Mouse (Mus musculus) cerebellum, adult 9-10 months (tissue): ENCODE results near the gene Ech1.
A peak's percentile ranks its signal among the peaks of the same experiment; 100 is the strongest.

Source experiments
- DNase-seq: peaks from one replicate; pipeline ENCODE4 v3.0.0; 2022

Ech1 gene

DNA sequence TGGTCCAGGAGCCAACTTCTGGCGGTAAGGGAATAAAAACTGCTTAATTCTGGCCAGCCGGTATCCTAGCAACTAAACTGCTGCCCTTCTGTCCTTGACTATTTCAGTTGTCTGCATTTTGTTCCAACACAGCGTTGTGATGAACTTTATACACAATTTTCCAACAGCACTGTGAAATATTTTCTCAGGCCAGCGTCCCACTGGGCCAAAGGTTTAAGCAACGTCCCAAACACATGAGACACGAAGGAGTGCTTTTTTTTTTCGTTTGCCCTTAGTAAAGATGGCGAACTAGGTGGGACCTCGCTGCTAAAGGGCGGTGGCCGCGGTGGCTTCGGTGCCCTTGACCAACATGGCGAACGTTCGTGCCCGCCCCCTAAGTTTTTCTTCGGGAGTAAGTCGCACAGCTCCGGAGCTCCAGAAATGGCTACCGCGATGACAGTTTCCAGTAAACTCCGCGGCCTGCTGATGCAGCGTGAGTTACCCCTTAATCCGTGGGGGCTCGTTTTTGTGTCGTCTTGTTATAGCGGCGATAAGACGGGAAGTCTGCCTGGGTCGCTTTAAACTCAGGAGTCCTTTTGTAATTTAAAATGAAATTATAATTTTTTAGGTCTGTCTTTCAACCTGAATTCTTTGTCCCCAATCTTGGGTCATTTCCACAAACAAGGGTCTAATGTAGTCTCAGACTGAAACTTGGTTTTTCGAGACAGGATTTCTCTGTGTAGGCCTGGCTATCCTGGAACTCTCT is at the start of gene Ech1:
Ech1 (plus strand) TSS at position 277 of the 745 bp plus-strand sequence.
- DNase-seq: peak; percentile 88

DNA sequence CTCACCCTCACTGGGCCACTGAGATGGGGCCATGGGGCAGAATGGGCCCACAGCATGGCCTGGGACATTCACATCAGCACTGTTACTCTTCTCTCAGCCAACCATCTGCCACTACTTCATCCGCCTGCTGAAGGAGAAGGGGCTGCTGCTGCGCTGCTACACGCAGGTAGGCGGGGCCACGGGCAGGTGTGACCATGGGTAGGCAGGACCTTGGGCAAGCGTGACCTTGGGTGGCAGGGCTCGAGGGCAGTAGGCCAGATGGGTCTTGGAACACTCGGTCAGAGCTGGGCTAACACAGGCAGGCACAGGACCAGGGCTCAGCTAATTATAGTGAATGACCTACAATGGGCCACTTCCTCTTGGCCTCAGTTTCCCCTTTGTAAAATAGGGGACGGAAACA is 46.2 kb upstream of the Ech1 start:
- no peak for DNase-seq

DNA sequence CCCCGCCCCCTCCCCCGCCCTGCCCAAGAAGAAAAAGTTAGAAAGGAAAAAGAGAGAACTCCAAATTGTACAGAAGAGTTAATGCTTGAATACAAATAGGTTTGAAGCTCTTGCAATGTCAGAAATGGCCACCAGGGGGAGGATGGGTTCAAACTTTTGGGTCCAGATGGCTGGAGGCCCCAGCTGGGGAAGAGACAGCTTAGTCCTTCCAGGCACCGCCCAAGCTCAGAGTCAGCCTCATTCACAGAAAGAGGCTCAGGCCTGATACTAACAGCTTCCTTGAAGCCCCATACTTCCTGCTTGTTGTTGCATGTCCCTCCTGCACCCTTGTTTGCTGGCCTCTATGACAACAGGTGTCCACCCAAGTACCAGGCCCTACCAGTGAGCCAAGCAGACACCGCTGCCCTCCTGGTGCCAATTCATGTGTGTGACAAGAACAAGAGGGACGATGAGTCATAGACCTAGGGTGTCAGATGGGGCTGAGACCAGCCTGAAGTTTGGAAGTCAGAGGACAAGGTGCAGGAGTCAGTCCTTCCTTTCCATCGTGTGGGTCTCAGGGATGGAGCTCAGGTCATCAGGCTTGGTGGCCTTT is 44.9 kb upstream of the Ech1 start:
- DNase-seq: peak; percentile 93

DNA sequence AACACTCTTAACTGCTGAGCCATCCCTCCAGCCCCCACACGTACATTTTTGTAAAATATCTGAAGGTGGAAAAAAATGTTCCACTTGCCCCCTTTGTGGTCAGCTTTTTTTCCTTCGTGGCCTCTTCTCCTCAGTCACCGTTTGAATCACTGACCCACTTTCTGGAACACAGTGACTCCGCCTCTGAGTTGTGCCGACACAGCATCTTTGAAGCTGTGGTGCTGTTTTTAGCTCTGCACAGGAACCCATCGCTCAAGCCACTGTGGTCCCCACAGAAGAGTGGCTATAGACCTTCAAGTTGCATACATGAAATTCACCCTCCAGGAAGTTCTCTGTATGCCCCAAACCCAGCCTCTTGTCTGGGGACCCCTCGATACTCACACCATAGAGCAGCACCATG is 44.2 kb upstream of the Ech1 start:
- no peak for DNase-seq

DNA sequence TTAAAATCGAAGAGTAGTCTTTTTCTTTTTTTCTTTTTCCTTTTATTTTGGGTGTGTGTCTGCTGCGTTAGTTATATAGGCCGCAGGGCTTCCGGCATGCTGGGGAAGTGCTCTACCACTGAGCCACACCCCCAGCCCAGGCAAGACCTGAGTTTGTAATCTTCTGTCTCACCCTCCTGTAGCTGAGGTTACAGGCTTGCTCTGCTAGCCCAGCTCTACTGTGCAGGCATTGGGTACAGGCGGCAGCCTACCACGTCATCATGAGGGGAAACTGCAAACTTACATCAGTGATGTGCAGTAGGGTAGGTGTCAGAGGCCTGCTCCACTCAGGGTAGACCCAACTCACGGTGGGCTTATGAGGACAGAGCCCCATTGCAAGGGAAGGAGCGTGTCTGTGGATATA is 43.8 kb upstream of the Ech1 start:
- DNase-seq: no peak

DNA sequence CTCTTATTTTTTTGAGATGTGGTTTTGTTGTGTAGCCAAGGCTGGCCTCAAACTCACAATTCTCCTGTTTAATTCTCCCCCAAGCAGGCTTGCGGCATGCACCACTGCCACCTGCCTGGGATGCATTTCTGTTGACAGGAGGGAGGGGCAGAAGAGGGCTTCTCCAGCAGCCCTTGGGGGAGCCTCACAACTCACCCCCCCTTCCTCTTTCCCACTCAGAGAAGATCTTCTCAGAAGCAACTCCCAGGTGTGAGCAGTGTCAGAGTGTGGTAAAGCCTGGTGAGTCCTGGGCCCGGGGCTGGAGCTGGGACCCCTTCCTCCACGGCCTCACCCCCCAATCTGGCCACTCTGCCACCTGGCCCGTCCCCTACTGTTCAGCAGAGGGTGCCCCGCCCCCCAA is 39.9 kb upstream of the Ech1 start:
- no peak for DNase-seq

DNA sequence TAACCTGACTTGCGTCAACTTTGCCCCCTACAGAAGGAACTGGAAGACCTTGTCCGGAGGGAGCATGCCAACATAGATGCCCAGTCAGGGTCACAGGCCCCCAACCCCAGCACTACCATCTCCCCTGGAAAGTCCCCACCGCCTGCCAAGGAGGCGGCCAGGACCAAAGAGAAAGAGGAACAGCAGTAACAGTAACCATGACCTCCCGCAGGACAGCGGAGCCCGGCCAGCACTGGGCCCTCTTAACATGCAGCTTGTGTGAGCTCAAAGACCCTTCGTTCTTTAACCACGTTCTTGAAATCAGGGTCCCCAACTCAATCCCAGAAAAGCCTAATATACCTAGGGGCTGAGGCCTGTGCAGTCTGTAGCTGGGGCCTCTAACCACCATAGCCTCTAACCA is 37.1 kb upstream of the Ech1 start:
- DNase-seq: no peak

DNA sequence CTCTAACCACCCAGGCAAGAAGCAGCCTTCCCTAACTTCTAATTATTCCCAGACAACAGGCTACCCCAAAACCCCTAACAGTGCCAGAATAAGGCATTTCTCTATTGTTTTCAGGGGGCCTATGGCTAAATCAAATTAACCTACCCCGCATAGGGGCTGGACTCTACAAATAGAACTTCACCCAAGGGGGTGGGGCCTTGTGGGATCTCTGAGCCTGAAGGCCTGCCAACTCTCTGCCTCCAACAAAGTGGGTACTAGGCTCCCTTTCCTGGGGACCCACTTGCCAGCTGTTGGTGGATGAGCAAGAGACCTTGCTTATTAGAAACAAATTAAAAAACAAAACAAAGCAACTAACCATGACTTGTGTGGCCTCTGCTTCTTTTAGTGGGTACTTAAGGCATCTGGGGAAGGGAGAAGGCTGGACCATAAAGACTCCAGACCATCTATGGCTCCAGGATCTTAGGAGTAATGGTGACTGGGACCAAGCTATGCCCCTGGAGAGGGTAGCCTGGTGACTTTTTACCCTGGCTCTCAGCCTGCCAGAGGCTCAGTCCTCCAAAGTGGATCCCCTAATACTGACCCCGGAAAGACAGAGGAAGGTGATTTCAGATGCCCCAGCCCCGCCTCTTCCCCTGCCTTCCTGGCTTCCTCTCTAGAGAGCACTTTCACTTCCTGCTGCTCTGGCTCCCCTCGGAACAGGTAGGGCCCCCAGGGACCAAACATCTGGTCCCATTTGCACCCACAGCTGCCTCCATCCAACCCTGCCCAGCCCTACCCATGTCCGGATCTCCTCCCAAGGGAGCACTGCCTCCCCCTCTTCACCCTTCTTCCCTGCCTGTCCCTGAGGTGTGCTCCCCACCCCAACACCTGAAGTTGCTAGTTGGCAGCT is 36.5 kb upstream of the Ech1 start, which contains the start of gene Rinl:
Rinl (plus strand) TSS at position 663 of the 889 bp plus-strand sequence.
- no peak for DNase-seq

DNA sequence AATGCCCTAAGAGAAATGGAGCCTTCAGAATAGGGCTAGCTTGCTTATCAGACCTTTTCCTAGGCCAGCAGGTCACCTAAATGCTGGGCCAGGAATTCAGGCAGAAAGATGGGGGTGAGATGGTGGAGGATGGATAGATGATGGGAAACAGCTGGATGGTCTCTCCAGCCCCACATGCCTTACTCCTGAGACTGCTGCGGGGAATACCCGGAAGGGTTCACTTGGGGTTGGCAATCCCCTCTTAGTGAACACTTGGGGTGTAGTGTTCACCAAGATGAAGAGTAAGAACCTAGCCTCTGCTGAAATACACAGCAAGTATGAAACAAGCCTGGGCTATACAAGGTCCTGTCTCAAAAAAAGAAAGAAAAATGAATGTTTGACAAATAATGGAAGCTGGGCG is 35.8 kb upstream of the Ech1 start:
- no peak for DNase-seq

DNA sequence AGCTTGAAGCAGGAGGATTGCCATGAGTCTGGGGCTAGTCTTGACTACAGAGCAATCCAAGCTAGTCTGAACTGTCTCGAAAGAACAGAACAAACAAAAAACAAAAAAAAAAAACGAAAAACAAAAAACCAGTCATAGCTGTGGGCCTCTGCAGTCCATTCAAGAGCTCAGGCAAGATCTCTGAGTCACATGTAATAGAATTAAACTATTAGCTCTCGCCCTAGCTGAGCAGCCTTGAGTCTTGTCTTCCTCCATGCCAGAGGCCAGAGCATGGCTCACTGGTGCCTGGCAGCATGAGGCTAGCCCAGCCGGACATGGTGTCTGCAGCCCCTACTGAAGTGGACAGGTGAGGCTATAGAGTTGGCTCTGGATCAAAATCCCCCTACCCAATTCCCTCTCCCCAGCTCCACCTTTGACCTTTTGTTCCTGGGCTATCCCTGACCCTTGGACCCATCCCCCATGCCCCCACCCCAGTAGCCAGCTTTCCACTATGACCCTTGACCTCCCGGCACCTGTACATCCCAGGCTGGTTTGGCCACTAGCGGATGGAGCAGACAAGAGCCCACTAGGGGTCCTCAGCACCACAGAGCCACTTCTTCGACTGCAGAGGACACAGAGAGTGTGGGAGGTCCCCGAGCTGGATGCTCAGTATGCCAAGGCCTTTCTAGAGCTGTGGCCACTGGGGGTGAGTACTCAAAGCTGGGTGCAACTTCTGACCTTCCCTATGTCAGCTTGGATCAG is 34.8 kb upstream of the Ech1 start:
- no peak for DNase-seq

DNA sequence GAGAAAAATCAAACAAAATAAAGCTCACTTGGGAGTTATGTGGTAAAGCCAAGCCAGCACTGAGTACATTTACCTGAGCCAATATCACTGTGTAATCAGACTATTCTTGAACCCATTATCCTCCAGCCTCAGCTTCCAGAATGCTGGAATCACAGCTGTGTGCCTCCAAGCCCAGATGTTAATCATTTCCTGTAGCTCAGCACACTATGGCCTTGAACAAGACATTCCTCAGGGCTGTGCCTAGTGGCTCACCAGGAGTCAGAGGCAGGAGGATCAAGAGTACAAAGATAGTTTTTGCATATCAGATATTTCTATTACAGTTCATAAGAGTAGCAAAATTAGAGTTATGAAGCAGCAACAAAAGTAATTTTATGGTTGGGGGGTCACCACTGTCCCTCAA is 33.3 kb upstream of the Ech1 start:
- no peak for DNase-seq

DNA sequence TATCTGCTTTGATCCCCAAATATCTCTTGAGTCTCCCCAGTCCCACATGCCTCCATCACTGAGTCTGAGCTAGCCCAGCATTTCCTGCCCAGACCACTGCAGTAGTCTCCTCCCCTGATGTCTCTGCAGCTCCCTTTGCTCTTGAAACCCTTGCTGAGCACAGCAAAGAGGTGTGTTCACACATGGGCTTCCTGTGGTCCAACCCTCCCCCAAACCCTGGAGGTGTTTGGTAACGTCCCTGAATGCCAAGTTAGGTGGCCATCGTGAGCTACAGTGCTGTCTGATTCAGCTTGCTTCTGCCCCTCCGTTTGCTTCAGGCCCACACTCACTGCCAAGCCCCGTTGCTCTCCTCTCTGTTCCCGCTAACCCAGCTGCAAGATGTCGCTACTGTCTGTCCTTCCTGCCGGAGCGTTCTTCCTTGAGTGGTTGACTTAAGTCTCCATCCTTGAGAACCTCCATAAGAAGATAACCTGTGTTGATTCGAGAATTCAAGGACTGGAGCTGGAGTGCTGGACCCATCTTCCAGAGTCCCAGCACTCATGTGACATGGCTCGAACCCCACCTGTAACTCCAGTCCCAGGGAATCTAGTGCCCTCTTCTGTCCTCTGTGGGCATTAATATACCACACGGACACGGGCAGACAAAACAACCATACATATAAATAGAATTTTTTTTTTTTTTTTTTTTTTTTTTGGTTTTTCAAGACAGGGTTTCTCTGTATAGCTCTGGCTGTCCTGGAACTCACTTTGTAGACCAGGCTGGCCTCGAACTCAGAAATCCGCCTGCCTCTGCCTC is 32.4 kb upstream of the Ech1 start:
- DNase-seq: no peak

DNA sequence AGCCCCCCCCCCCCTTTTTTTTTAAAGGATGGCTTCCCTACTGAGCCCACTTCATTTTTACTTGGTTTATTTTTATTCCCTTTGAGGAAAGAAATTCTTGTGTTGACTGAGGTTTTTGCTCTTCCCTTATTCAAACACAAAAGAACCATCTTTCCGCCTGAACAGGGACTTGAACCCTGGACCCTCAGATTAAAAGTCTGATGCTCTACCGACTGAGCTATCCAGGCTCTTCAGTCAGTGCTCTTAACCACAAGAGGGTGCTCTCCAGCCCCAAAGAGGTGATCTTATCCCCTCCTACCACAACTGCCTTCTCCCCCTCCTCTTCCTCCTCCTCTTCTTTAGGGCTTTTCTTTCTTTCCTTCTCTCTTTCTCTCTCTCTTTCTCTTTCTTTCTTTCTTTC is 31.2 kb upstream of the Ech1 start:
- no peak for DNase-seq

DNA sequence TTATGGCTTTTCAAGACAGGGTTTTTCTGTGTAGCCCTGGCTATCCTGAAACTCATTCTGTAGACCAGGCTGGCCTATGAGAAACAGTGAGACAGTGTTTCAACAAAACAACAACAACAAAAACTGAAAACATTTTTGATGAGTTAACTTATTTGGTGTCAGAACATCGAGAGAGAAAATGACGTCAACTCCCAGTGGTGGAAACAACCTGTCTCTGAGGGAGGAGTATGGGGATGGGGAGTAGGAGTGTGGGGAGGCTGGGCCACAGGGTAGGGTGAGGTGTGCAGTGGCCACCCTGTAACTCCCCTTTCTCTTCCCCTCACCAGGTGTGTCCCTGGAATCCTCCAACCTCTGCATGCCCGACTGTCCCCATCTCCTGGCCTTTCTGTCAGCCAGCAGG is 30.5 kb upstream of the Ech1 start:
- no peak for DNase-seq

DNA sequence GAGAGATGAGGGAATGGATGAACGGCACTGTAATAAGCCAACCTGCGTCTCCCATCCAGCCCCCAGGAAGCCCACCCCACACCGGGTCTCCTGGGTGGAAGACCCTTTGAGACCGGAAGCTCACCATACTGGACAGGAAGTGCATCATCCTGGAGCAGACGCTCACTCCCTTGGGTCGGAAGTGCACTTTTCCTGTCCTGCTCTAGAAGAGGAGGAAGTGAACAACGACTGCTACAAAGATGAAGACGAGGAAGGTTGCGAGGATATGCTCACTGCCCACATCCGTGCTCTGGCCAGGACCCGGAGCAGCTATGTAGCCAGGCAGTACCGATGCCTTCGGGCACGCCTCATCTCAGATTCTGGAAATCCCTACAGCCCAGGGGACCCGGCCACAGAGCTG is 29.2 kb upstream of the Ech1 start:
- no peak for DNase-seq

DNA sequence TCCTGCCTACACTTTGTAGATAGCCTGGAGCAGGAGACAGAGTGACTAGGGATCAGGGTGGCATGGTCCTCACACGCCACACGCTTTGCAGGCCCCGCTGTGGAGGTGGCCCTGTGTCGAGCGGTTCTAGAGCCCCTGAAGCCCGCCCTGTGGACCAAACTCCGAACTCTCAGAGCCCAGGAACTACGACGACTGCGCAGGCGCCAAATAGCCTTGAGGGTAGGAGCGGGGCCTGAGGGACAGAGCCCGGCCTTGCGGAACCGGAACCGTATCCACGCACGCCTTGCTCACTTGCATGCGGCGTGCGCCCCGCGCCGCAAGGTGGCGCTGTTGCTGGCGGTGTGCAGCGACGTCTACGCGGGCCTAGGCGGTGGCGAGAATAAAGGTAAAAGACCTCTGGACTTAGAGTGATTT is 28.4 kb upstream of the Ech1 start:
- DNase-seq: peak; percentile 86

DNA sequence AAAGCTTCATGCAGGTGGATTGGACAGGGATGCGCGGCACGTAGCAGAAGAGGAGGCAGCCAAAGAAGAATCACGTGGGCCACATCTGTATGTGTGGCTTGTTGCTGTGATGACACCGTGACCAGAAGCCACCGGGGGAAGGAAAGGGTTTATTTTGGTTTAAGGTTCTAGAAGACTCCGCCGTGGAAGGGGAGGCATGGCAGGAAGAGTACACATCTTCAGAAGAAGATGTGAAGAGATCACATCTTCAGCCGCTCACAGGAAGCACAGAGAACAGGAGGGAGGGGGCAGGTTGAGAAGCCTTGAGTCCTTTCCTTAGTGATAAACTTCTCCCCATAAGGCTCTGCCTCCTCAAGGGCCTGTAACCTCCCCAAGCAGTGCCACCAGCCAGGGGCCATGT is 25.0 kb upstream of the Ech1 start:
- no peak for DNase-seq

DNA sequence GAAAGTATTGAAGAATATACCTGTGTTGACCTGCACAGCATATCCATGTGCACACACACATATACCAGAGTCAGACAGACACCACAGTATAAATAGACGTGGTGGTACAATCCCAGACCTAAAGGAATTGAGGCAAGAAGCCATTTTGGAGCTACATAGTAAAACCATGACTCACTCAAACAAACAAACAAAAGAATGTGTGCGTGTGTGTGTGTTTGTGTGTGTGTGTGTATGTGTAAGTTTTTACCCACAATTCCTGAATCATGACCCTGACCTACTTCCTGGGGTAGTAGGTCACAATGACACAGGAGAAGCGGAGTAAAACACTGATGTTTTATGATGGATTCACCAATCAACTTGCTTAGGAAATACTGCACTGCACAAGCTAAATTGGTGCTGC is 23.6 kb upstream of the Ech1 start:
- no peak for DNase-seq

DNA sequence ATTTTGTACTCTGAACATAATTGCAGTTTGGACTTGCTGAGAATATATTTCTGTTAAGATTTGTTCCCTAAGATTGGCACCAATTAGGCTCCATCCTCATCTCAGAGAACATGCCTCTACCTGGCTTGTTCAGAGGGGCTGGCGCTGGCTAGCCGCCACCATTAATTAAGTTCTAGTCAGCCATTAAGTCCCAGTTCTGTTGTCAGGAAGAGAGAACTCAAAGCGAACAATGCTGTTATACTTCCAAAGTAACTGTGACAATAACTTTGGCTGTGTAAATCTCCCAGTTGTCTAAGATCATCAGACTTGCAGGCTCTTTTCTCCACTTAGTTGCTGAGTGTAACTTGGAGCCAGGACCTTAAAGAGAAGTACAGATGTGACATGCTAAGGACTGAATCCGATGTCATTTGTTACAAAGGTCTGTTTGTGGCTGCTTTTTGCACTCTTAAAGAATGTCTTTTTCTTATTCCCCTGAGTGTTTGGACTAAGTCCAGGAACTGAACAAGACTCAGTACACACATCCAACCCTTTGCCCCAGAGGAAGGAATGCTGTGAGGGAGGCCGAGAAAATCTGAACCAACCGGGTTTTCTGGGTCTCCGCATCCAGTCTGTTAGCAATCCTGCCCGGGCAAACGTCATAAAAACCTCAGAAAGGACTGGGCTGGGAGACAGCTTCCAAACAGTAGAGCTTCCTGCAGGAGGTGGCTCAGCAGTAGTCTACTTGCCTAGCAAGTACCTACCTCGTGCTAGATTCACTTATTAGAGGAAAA is 22.9 kb upstream of the Ech1 start:
- DNase-seq: no peak

DNA sequence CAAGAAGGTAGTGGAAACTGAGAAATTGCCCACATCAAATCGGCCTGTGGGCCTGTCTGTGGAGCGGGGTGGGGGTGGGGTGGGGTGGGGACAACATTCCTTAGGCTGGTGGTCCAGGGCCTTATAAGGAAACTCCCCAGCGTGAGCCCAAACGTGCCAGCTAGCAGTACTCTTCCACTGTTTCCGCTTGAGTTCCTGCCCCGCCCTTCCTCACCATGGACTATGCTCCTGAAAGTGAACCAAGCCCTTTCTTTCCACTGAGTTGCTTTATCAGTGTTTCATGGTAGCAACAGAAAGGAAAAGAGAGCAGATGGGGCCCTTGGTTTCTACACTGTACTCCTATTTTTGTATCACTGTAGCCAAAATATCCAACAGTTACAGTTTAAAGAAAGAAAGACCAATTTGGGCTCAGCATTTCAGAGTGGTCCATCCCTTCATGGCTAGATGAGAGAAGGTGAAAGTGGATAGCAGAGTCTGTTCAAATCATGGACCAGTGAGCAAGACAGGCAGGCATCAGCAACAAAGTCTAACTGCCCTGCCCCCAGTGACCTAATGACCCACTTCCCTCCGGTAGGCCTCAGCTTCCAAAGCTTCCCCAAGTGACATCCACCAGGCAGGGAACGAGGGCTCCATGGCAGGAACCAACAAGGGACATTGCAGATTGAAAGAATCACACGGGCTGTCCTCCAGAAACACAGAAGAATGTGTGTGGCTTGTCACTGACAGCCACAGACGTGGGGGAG is 22.0 kb upstream of the Ech1 start:
- no peak for DNase-seq

DNA sequence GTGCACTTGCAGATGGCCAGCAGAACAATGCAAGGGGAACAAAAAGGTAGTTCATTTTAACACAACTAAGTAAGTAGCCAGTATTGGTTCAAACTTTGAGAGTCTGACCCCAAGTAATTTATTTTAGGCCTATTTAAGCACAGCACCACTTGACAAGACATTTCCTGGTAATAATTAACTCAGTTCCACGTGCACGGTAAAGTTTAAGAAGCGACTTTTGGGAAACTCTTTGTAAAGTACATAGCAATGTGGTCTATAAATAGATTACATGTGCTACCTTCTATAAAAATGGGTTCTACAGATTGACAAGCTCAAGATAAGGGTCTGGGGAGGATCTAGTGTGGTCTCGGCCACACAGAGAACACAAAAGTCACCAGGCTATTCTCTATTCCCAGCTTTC is 21.3 kb upstream of the Ech1 start:
- no peak for DNase-seq
